Mouse (Mus musculus) embryonic facial prominence, embryonic 13.5 days (tissue): ENCODE measurements around the gene Tcte2. TPM values are rescaled to one million over a fixed set of nuclear protein-coding genes. Genes with fewer than 3 reads are reported as not detected.
"Not testable (repeated sequence)": the region's sequence is repeated elsewhere in the genome, so short reads cannot be mapped to it uniquely, and the experiment has no call there.

Experiments
- ATAC-seq: fragments of 200-750 bp; cut with Nextera tagmentation; 2 replicates; pipeline ENCODE4 v1.8.0; 2017; ENCODE audit warnings: low read depth; ENCODE audit not compliant: insufficient number of reproducible peaks, insufficient read depth, low FRiP score, low TSS enrichment
- H3K27ac ChIP-seq: fragments of 300-500 bp; sonication (generic); 2 replicates; pipeline ENCODE4 v1.5.1; 2015; ENCODE audit warnings: moderate library complexity, mild to moderate bottlenecking, inconsistent platforms
- H3K27me3 ChIP-seq: fragments of 300-500 bp; sonication (generic); 2 replicates; pipeline ENCODE4 v1.6.1; 2015; ENCODE audit warnings: mild to moderate bottlenecking, inconsistent platforms
- H3K36me3 ChIP-seq: fragments of 300-500 bp; sonication (generic); 2 replicates; pipeline ENCODE4 v1.6.1; 2015; ENCODE audit warnings: mild to moderate bottlenecking, inconsistent platforms
- H3K4me1 ChIP-seq: fragments of 300-500 bp; sonication (generic); 2 replicates; pipeline ENCODE4 v1.6.1; 2015; ENCODE audit warnings: inconsistent platforms
- H3K4me2 ChIP-seq: fragments of 300-500 bp; sonication (generic); 2 replicates; pipeline ENCODE4 v1.6.1; 2015; ENCODE audit warnings: moderate library complexity, mild to moderate bottlenecking, inconsistent platforms
- H3K4me3 ChIP-seq: fragments of 300-500 bp; sonication (generic); 2 replicates; pipeline ENCODE4 v1.5.1; 2015; ENCODE audit warnings: mild to moderate bottlenecking, inconsistent platforms
- H3K9ac ChIP-seq: fragments of 300-500 bp; sonication (generic); 2 replicates; pipeline ENCODE4 v1.6.1; 2015; ENCODE audit warnings: mild to moderate bottlenecking, inconsistent platforms
- H3K9me3 ChIP-seq: fragments of 300-500 bp; sonication (generic); 2 replicates; pipeline ENCODE4 v1.6.1; 2016; ENCODE audit warnings: inconsistent platforms
- WGBS: fragments of 180-500 bp; shearing (Covaris S2); methylation state at CpG from one replicate; pipeline ENCODE4 v1.1.7; 2015; ENCODE audit warnings: mixed read lengths; 5-methylcytosine and 5-hydroxymethylcytosine counted together
- polyA plus RNA-seq: library from polyadenylated mRNA; unstranded; fragments of >200 nt; fragmentation: Nextera tagmentation; extraction: Ambion mirVana; gene quantifications from 2 replicates; pipeline ENCODE4 v1.2.1, GENCODE M21; 2015

The Tcte2 gene
- polyA plus RNA-seq, 1 experiment from 2014 or later: 6.0 TPM

- Histone ChIP-seq H3K4me2 (no peak overlapping the region), H3K9me3 (no peaks in the 10 kb centered on the region), H3K4me1 (peaks cover 33% of the 10 kb centered on the region), H3K9ac (no peak overlapping the region), H3K27ac (no peak overlapping the region), H3K4me3 (no peak overlapping the region), H3K27me3 (no peaks in the 10 kb centered on the region), H3K36me3 (no peaks in the 10 kb centered on the region)
- WGBS: 86% methylated on average over 6 of the region's 6 CpGs
- no peak for ATAC-seq
Observed at GRCm38 (mm10) chr17:13681126-13681525, 80.5 kb downstream of the Tcte2 start.

GRCm38 (mm10) chr17:13680318-13680717 is 81.3 kb downstream of the Tcte2 start:
- no peak for ATAC-seq
- no peaks in the 10 kb centered on the region for H3K9me3 ChIP-seq
- no peak overlapping the region for H3K4me3 ChIP-seq
- H3K4me2 ChIP-seq: no peak overlapping the region
- no peak overlapping the region for H3K9ac ChIP-seq
- WGBS: 69% methylated on average over 4 of the region's 4 CpGs
- no peak overlapping the region for H3K27ac ChIP-seq
- peaks cover 33% of the 10 kb centered on the region for H3K4me1 ChIP-seq
- no peaks in the 10 kb centered on the region for H3K27me3 ChIP-seq
- no peaks in the 10 kb centered on the region for H3K36me3 ChIP-seq

DNA sequence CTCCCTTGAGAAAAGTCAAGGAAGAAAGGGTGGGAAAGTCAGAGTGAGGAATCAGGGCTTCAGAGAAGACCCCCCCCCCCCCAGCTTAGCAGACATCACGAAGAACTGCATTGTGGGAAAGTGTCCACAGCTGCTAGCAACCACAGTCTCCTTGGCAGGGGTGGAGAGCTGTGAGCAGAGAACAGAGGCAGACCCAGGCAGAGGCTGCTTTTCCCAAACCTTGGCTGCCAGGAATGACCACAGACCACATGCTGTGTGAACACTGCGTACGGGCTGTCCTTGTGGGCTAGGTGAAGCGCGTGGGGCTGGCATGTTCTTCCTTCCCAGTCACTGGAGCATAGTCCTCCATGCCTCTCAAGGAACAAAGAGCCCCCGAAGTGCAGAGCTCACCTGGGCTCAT is 81.9 kb downstream of the Tcte2 start:
- 77% methylated on average over 6 of the region's 6 CpGs for WGBS

GRCm38 (mm10) chr17:13677225-13678148 is 84.1 kb downstream of the Tcte2 start:
- Histone ChIP-seq H3K9me3 (no peaks in the 10 kb centered on the region), H3K36me3 (no peaks in the 10 kb centered on the region), H3K27ac (no peak overlapping the region), H3K4me2 (0 out of 2 replicates have a peak overlapping the region, but pooled peaks have one; percentile 16), H3K27me3 (no peaks in the 10 kb centered on the region), H3K9ac (0 out of 2 replicates have a peak overlapping the region, but pooled peaks have one; percentile 21), H3K4me3 (no peak overlapping the region), H3K4me1 (peaks cover 15% of the 10 kb centered on the region)
- no peak for ATAC-seq
- 41% methylated on average over 9 of the region's 9 CpGs for whole genome bisulfite sequencing

More for the DNA sequence above, 81.9 kb downstream of the Tcte2 start:
- Histone ChIP-seq H3K4me3 (no peak overlapping the region), H3K9me3 (no peaks in the 10 kb centered on the region), H3K4me2 (no peak overlapping the region), H3K9ac (no peak overlapping the region), H3K27ac (no peak overlapping the region), H3K36me3 (no peaks in the 10 kb centered on the region), H3K4me1 (peaks cover 33% of the 10 kb centered on the region), H3K27me3 (no peaks in the 10 kb centered on the region)
- ATAC-seq: no peak

- H3K4me1 ChIP-seq, H3K9me3 ChIP-seq, H3K4me3 ChIP-seq, ATAC-seq, H3K27ac ChIP-seq, H3K4me2 ChIP-seq, H3K36me3 ChIP-seq, H3K27me3 ChIP-seq, H3K9ac ChIP-seq: not testable (repeated sequence)
- 91% methylated on average over 3 of the region's 3 CpGs for WGBS
Observed at GRCm38 (mm10) chr17:13676099-13676498, 85.5 kb downstream of the Tcte2 start.

DNA sequence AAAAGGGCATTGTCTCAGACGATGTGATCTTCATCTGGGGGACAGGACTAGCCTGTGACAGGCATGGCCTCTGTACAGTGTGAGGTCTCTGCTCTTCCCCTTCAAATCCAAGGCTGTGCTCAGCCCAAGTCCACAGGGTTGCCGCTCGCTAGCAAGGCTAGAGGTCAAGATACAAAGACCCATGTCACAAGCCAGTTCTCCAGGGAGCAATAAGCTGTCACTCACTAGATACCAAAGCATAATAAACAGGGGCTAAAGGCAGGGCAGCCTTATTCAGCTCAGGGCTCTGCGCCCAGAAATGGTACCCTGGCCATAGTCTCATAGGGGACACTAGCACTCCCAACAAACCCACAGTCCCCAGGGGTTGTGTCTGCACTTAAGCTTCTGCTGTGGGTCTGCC is 86.0 kb downstream of the Tcte2 start:
- ATAC-seq: no peak
- H3K36me3 ChIP-seq: no peaks in the 10 kb centered on the region
- H3K4me2 ChIP-seq: no peak overlapping the region
- H3K27me3 ChIP-seq: no peaks in the 10 kb centered on the region
- H3K27ac ChIP-seq: no peak overlapping the region
- 0 out of 2 replicates have a peak, but pooled peaks cover 7% of the 10 kb centered on the region for H3K4me1 ChIP-seq
- H3K4me3 ChIP-seq: no peak overlapping the region
- H3K9me3 ChIP-seq: no peaks in the 10 kb centered on the region
- WGBS: 56% methylated on average over 4 of the region's 4 CpGs
- H3K9ac ChIP-seq: no peak overlapping the region

GRCm38 (mm10) chr17:13674695-13675306 is 86.8 kb downstream of the Tcte2 start:
- Histone ChIP-seq H3K36me3 (no peaks in the 10 kb centered on the region), H3K27me3 (no peaks in the 10 kb centered on the region), H3K4me2 (no peak overlapping the region), H3K9ac (no peak overlapping the region), H3K4me1 (peaks cover 11% of the 10 kb centered on the region; the same call in 1 of the 2 replicates), H3K9me3 (no peaks in the 10 kb centered on the region), H3K4me3 (no peak overlapping the region), H3K27ac (no peak overlapping the region)
- ATAC-seq: no peak
- 83% methylated on average over 6 of the region's 6 CpGs for WGBS

GRCm38 (mm10) chr17:13671732-13672131 is 89.9 kb downstream of the Tcte2 start:
- Histone ChIP-seq H3K36me3 (no peaks in the 10 kb centered on the region), H3K9ac (no peak overlapping the region), H3K4me3 (no peak overlapping the region), H3K27ac (no peak overlapping the region), H3K4me2 (no peak overlapping the region), H3K27me3 (no peaks in the 10 kb centered on the region), H3K4me1 (peaks cover 23% of the 10 kb centered on the region), H3K9me3 (no peaks in the 10 kb centered on the region)
- no peak for ATAC-seq
- WGBS: 50% methylated on average over 4 of the region's 4 CpGs

DNA sequence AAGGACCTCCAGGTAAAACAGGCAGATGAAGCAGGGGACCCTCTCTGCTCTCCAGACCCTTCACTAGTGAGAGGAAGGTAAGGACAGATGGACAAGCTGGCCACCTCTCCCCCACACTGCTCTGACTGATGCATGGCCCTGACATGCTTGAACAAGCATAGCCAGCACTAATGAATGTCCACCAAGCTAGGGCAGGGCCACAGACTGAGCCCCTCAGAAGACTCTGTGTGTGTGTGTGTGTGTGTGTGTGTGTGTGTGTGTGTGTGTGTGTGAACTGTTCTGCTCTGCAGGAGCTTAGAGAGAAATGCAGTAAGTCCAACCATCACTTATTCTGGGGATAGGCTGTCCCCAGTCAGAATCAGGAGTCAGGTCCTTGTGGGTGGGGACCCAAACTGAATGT is 91.4 kb downstream of the Tcte2 start:
- ATAC-seq: no peak
- H3K27ac ChIP-seq: no peak overlapping the region
- H3K9me3 ChIP-seq: no peaks in the 10 kb centered on the region

DNA sequence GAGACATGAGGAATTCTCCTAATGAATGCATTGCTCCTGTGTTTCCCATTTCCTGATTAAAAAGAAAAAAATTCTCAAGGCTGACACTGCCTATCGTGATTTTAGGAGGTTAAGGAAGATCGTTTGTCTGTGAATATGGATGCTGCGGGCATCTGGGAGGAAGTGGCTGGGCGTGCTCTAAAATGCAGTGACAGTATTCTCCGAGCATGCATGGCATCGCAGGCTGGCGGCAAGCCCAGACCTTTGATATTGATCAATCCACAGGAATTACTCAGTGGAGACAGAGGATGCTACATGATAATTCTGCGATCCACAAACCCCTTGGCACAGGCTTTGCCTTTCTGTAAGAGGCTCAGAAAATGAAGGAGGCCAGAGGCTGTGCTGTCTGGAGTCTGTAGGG is 92.4 kb downstream of the Tcte2 start:
- Histone ChIP-seq H3K36me3 (no peaks in the 10 kb centered on the region), H3K9ac (no peak overlapping the region), H3K4me2 (peak overlapping the region; percentile 38), H3K4me3 (no peak overlapping the region), H3K4me1 (peaks cover 23% of the 10 kb centered on the region), H3K27me3 (no peaks in the 10 kb centered on the region), H3K27ac (no peak overlapping the region), H3K9me3 (no peaks in the 10 kb centered on the region)
- ATAC-seq: no peak
- WGBS: 19% methylated on average over 8 of the region's 8 CpGs

More for the DNA sequence above, 91.4 kb downstream of the Tcte2 start:
- H3K9ac ChIP-seq: no peak overlapping the region
- no peaks in the 10 kb centered on the region for H3K36me3 ChIP-seq
- H3K4me3 ChIP-seq: no peak overlapping the region
- no peak overlapping the region for H3K4me2 ChIP-seq
- no peaks in the 10 kb centered on the region for H3K27me3 ChIP-seq
- H3K4me1 ChIP-seq: peaks cover 23% of the 10 kb centered on the region

DNA sequence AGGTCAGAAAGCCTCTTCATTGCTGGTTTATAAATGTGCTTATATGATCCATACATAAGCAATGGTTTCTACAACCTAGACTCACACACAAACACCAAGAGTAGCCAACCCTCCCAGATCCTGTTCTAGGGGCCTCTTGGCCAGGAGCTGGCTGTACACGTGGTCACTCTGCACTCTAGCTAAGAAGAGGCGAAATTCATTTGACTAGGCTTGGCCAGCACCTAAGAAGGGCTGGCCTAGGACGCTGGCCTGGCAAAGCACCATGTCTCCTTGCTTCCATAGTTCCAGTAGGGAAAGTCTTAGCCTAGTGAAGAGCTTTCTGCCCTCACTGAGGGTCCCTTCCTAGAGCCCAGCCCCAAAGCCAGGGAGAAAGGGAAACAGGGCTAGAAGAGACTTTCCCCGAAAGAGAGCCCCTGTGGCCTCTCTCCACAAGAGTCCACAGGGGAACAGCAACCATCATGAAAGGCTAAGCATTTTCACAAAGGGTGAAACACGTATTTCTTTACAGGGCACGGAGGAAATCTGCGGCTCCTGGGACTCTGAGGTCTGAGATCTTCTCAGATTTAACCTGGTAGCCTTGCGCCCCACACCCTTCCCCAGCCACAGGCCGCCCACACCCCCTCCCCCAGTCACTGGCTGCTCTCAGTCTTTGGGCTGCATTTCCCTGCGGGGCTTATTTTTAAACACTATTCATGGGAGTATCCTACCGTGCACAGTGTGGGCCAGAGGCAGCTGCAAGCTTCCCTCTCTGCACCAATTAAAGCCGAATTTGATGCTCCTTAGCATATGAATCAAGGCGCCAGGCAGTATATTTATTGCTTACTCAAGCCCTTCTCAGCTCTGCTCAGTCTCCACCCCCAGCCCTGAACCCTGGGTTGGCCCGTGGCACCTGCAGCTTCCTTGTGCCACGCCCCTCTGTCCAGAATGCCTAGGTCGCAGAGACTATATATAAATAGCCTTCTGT is 93.3 kb downstream of the Tcte2 start:
- Histone ChIP-seq H3K27ac (peak overlapping the region; percentile 34), H3K9ac (no peak overlapping the region; the same call in 1 of the 2 replicates), H3K9me3 (no peaks in the 10 kb centered on the region), H3K36me3 (no peaks in the 10 kb centered on the region), H3K4me1 (peaks cover 23% of the 10 kb centered on the region), H3K4me3 (no peak overlapping the region), H3K27me3 (no peaks in the 10 kb centered on the region), H3K4me2 (peak overlapping the region; percentile 38)
- ATAC-seq: peak; percentile 73
- 10% methylated on average over 16 of the region's 16 CpGs for WGBS
